Mouse (Mus musculus) adrenal gland, adult (tissue): ENCODE data around the gene Fastkd5.

Experiments
- DNase-seq, 2 experiments: peaks; one replicate each; pipeline ENCODE4 v3.0.0; 2022 to 2023; ENCODE audit warnings: low spot score in 1 of 2; ENCODE audit not compliant: inconsistent age in 2 of 2

Gene Fastkd5

DNA sequence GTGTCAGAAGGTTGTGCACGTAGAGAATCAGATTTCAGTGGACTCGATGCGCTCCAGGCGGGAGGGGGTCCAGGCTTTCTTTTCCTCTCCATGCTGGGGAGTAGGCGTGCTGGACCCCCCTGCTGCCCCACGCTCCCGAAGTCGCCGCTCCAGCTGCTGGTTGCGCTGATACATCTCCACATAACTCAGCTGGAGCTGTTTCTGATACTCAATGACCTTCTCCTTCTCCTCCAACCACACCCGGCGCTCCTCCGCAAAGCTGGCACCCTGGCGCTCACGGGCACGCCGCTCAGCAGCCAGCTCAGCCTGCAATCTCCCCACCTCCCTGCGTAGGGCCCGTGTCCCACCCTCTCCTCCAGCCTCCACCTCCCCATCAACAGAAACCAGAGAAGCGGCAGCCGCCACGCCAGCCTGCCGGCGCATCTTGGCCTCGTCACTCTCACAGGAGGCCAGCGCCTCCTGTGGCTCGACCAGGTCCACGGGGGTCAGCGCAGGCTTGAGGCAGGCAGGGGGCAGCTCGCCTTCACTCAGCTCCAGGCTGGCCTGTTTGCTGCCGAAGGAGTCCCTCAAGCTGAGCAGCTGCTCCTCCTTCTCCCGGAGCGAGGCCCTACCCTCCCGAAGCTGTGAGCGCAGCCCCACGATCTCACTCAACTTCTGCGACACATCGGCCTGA lies 5.0 kb upstream of the Fastkd5 start:
- DNase-seq, result peak in 1 of 2 experiments; percentile 62

DNA sequence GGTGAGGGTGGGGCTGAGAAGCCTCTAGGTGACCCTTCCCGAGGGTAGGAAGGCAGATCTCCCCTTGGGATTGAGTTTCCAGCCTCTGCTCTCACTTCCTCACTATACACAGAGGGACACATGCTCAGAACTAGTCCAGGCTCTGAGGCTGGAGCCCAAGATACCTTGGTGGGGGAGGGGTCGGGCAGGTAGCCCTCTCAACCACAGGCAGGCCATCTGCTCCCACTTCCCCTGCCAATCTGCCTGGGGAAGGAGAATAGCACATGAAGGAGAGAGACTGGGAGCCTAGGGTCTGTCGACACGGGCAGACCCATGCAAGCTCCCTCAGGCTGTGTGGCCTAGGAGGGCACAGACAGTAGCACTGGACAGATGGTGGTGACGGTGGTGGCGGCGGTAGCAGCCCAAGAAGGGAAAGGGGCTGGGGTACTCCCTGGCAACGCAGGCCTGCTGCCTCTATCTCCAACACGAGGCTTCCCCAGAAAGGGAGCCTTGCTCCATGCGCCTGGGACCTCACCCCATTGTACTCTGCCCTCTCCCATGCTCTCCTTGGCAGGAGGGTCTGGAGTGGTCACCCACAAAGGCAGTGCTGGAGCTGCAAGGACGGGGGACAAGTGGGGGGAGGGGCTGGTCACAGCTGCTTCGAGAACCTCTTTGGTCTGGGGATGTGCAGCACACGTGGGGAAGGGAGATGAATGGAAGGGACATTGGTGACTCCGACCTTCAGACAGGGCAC lies 4.3 kb upstream of the Fastkd5 start:
- DNase-seq, result no peak

DNA sequence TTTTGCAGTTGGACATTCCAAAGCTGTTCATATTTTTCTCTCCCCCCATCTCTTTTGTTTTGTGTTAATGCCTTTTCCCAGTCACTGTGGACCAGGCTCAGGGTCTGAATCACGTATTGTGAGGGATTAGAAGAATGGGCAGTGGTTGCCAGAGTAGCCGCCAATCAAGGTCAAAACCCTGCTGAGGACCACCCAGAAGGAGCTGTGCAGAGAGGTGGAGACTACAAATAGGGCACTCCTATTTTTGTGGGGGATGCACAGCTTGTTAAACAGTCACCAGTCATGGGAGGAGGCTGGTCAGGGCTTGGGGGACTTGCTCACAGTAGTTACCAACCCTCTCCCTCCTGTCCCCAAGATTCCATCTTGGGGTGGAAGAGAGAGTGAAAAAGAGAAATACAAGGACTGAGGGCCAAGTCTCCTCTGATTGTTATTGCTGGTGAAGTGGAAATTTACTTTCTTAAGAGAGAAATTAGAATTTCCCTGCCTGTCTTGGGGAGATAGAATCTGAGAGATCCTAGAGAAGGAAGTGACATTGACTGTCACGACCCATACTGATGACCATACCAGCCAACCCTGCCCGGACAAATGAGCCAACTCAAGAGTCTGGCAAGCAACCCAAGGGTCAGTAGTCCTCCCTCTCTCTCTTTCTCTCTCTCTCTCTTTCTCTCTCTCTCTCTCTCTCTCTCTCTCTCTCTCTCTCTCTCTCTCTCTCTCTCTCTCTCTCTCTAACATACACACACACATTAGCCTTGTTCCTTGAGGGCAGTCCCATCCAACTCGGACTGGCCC lies 3.3 kb upstream of the Fastkd5 start:
- no peak for DNase-seq

DNA sequence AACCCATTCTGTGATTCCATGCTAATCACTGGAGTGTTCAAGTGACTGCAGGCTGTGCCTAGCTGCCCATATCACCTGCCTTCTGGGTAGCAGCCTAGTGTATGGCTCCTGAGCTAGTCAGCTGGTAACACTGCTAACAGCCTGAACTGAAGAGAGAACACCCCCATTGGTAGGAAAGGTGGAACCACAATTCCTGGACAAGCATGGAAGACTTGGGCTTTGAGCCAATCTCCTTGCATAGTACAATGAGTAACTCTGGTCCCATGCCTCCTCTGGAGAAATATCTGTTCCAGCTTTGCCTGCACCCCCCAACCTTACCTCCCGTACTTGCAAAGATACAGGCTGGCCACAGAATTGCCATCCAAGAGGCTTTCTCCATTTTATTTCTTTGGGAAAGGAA lies 2.6 kb upstream of the Fastkd5 start:
- DNase-seq, result no peak

DNA sequence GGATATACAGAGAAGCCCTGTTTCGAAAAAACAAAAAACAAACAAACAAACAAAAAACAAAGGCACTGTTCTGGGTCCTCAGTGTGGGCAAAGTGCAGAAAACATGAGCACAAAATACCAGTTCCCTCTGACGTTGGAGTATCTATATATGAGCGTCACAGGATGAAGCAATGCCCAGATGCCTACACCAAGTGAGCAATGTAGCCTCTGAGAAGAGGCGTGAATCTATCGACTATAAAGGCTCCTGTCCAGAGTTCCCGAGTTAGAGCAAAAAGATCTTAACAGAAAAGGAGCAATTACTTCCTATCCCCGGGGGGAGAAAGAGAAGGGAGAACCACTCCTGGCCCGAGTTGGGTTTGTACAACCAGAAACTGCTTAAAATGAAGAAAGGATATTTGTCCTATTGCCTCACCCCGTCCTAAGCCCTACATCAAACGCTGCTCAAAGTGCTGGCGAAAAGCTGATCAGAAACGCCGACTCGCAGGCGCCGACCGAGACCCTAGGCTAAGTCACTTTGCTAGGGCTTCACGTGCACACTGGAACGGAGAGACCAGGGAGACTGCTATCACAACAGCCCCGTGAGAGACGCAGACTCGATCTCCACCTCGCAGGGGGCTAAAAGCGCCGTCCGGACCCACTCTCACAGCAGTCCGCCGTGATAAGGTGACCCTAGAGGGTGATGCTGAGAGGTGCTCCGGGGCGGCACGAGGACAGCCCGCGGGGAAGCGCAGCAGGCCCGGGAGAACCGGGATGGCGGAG lies 568 bp downstream of the Fastkd5 start:
- DNase-seq, result no peak

DNA sequence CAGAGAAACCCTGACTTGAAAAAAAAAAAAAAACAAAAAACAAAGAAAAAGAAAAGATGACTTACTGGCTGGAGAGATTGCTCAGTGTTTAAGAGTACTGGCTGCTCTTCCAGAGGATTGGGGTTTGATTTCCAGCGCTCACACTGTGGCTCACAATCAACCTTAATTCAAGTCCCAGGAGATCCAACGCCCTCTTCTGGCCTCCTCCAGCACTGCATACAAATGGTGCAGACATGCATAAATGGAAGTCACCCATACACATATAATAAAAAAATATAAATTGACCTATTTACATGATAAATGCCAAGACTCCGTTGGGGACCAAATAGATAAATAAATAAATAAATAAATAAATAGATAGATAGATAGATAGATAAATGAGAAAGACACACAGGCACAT lies 1.4 kb downstream of the Fastkd5 start:
- DNase-seq, result no peak

DNA sequence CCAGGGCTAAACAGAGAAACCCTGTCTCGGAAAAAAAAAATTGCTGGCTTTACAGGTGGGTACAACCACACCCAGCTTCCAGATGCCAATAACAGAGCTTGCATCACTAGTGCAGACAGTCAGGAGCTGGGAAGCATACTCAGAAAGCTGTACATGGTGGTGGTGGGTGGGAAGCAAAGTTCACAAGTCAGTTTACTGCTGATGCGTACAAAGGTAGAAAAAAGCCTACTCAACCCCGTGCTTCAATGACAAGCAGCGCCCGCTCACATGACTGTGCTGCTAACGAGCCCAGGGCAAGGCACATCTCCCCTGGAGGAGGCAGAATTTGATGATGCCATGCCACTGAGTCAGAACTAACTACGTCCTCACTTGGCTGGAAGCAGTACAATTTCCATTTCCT lies 10.9 kb downstream of the Fastkd5 start:
- DNase-seq, result no peak

DNA sequence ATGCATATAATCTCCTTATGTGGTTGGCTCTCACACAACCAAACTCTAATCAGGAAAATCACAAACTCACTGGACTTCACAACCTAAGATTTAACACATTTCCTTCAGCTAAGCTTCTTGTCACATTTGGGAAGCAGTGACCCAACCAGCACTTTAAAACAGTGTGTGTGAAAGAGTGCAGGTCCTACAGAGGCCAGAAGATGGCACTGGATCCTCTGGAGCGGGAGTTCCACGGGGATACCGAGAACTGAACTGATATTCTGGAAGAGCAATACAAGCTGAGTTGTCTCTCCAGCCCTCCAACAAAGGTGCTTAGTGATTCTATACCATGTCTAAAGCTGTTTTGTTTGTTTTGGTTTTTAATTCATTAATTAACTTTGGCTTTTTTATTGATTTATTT lies 16.7 kb downstream of the Fastkd5 start:
- peak in 1 of 2 experiments; percentile 68 for DNase-seq

DNA sequence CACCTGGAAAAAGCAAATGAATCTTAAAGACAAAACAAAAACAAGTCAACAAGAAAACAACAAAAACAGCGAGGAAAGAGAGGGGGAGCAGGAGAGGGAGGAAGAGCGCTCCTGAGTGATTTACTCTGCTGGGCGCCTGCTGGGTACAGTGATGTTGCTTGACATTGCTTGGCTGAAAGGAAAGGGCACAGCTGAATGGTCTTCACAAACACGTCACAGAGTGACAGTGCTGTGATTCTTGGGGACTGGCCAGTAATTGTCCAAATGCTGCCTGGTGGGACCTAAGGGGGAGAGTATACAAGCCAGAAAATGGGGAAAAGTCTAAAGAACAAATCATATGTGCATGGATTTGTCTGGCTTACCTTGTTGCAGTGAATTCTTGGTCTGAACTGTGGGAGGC lies 27.6 kb downstream of the Fastkd5 start:
- DNase-seq, result no peak

DNA sequence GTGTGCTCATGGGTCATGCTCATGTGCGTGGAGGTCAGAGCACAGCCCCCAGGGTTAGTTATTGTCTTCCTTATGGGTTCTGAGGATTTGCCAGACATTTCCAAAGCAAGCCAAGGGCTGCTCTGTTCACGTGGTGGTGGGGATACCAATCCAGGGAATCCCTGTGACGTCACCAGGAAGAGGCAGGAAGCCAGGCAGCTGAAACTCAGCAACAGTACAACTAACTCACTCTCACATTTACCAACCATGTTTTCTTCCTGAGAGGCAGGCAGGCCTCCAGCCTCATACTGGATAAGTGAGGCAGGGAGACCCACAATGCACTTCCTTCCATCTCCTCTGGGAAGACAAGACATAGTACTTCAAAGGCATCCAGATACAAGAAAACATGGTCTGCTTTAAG lies 31.4 kb downstream of the Fastkd5 start:
- DNase-seq, result no peak

DNA sequence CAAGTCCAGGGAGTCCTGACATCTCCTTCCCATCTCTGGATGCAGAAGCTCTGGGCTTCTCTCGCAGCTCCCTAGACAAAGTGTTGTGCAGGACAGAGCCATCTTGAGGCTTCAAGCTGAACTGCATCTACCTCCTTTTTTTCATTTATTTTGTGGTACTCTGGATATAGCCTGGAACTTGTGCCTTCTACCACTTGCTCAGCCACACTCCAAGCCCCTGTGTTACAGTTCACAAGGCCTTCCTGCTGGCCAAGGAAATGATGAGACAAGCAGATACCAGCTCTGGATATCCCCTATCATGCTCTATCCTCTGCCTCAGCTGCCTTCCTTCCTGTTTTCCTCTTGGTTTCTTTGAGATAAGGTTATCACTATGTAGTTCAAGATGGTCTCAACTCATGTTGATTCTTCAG lies 32.2 kb downstream of the Fastkd5 start:
- DNase-seq, result peak in 1 of 2 experiments; percentile 66

DNA sequence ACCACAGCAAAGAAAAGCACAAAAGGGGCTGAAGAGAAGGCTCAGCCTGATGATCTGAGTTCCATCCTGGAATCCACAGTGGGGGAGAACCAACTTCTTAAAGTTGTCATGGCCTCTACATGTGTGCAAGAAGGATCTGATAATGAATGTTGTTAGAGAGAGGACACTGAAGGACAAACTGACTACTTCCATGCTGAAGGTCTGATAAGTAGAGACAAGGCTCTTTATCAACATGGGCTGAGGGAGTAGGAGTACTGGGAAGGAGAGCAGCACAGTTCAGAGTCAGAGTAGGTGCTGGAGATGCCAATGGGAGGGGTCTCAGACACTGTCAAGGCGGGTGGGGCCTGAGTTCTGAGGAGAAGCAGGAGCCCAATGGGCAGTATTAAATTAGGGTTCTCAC lies 34.2 kb downstream of the Fastkd5 start:
- no peak for DNase-seq

DNA sequence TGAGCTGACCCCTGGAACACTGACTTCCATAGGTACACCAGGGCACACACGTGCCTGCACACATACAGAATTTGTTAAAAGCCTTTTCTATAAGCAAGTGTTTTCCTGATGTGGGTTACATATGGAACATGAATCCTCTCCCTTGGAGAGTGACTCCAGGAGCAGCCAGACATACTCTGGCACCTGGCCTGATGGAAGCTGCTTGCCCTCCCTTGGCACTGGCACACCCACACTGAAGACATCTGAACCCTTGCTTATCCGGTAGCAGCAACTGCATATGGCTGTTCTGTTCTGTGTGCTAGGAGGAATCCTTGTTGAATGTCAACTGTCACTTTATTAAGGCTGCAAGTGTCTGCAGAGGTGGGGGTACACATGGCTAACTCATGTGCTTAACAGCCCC lies 38.8 kb downstream of the Fastkd5 start:
- DNase-seq, result no peak

DNA sequence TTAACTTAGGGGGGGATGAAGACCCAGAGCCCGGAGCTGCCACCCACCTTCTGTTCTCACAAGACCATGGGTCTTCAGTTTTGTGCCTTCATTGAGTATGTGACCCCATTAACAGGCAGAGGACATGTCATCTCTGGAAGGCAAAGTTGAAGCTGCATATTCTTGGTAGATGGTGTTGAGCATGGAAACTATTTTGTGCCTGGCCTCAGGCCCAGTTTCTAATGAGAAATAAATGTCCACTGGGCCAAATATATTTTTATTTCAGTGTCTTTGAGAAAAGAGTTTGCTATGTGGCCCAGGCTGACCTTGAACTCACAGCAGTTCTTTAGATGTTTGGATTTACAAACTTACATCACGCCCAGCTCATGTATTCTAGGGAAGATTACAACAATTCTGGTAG lies 40.1 kb downstream of the Fastkd5 start:
- DNase-seq, result no peak

DNA sequence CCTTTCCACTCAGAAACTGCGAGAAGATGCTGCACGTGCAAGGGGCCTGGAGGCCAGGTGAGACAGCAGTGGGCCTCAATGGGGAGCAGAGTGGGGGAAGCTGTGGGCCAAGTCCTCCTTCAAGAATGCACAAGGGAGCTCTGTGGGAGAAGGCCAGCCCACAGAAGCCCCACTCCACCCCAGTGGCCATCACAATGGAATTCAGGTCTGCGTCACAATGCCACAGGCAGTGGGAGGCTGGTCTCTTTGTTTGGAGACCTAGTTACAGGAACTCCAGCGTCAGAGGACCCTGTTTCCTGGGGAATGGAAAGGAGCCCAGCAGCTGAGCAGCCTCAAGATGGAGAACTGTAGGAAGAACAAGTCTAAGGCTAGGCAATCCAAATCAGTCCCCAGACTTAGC lies 40.7 kb downstream of the Fastkd5 start:
- no peak for DNase-seq

DNA sequence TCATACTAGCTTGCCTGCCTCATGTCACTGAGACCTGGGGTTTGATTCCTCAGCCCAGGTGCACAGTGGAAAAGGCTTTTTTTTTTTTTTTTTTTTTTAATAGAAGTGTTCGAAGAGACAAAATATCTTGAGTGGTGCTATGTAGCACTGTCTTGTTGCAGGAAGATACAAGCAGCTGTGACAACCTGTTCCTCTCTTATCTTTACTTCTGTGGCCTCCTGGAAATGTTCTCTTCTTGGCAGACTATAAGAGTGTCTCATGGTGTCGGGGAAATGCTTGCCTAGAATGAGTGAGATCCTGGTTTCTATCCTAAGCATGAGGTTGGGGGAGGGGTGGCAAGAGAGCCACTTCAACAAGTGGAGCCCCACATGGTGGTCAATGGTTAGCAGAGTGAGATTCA lies 41.5 kb downstream of the Fastkd5 start:
- no peak for DNase-seq

DNA sequence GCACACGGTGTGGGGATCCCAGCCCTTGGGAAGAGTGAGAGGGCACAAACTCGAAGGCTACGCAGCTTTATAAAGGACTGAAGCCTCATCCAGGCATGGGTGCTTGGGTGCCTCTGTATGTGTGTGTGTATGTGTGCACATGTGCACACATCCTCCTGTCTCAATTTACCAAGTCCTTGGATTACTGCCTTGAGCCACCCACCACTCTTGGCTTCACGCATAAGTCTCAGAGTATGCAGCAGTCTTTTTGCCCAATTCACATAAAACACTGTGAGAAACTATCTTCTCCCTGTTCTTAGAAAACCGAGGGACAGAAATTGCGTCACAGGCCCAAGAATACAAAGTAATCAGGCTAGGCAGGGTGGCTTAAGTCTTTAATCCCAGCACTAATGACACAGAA lies 43.8 kb downstream of the Fastkd5 start:
- no peak for DNase-seq

DNA sequence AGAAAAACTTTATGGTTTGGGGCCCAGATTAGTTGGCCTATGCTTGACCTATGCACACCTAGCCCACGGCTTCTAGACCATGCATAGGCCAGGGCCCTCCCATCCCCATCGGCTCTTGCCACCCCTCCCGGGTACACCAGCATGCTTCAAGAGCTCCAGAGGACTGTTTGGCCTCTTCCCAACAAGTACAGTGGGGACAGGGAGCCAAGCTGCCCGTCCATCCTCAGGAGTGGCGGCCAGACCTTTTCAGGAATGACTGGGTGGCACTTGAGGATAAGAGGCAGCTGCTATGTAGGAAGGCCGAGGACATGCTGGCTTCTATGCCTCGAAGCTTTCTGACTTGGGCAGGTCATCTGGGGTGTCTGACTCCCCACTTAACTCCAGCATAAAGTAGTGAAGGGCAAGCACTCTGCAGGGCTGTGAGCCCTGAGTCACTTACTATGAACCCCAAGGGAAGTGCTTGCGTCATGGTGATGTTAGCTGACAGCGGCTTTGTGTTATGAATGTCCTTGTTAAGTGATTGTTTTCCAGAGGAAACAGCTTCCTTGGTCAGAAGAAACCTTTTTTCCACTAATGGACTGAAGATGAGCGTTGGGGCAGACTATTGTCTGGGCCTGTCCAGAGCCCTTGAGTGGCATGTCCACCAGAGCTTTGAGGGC lies 45.8 kb downstream of the Fastkd5 start:
- DNase-seq, result peak in 1 of 2 experiments; percentile 72

DNA sequence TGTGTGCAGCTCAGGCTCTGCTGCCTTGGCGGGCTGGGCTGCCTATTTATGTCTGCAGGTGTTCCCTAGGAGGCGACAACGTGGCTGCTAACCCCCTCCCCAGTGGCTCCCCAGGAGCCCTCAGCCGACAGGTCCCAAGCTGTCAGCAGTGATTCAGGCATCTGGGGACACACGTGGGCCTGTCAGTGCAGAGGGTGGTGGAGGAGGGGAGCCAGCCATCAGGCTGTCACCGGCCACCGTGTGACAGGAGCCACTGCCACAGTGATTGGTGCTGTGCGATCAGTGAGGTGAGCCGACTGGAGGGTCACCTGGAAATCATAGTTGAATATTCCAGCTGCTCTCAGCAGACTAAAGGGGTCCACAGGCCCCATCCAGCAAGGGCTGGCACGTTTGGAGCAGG lies 47.3 kb downstream of the Fastkd5 start, which contains the start of gene Avp:
TSS of gene Avp (minus strand) at position 3 of the 400 bp plus-strand sequence.
- DNase-seq, result no peak

DNA sequence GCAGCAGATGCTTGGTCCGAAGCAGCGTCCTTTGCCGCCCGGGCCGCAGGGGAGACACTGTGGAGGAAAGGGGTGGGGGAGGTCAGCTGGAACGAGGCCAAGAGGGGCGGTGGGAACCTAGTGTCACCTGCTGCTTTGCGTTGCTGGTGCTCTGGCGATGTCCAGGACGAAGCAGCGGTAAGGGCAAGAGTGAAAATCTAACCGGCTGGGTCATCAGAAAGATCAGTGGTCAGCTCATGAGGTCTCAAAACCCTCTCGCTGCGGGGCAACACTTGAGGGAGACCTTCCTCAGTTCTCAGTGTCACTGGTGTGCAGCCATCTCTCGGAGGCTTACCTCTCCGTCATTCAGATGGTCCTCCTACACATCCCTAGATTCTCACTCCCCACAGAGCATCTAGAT lies 48.6 kb downstream of the Fastkd5 start:
- DNase-seq, result no peak

DNA sequence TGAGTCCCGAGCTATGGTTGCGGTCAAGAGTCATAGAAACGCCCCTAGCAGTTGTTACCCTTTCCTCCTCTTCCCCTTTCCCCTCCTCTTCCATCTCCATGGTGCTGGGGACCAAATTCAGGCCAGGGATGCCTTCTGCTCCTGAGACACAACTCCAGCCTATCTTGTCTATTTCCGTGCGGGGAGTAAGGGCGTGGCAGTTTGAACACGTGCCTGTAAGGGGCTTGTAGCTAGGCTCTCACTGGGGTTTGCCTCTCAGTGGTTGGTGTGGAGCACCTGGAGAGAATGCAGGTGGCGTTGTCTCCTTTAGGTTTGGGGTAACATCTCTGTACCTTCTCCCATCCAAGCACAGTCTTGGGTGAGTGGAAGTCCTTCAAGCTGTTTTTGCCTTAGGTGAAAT lies 50.0 kb downstream of the Fastkd5 start:
- DNase-seq, result no peak
